Mouse (Mus musculus): ENCODE measurements at regions not wholly inside any gene's neighbourhood (a gene's known extent, or its start where the extent isn't known, plus 50 kb on each side); places are given as distances from the start of the nearest gene placed in this dataset.
"Not testable (repeated sequence)": the region's sequence is repeated elsewhere in the genome, so short reads cannot be mapped to it uniquely, and the experiment has no call there.

DNA sequence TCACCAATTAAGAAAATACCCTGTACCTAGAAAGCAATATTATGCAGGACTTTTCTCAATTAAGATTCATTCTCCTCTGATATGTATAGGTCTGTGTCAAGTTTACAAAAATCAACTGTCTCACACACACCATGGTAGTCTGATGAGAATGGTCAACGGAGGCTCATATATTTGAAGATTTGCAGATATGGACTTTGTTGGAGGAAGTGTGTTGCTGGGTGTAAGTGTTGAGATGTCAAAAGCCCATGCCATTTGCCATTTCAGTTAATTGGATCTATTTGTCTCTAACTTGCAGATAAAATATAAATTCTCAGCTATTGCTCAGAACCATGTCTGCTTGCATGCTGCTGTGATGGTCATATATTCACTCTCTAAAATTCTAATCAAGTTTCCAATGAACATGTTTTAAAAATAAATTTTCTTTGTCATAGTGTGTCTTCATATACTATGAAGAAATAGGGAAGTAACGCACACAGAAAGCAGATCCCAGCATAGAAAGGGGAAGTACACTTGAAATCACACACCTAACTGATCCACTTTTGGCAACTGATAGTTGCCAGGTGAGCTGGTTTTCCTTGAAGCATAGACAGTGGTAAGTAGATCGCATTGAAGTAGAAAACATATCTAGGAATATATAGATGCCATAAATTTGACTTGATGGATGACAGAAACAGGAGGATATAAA lies 326.4 kb downstream of the Gm11232 start:
- intact Hi-C loops (cut with DNase I): no loop called here
- DNase-seq (ENCODE audit: low spot score in 2 of 2): no peak

GRCm38 (mm10) chr4:71422121-71422520 lies 335.6 kb downstream of the Gm11232 start:
- DNase-seq (ENCODE audit: low spot score in 2 of 2); intact Hi-C loops (cut with DNase I): not testable (repeated sequence)

DNA sequence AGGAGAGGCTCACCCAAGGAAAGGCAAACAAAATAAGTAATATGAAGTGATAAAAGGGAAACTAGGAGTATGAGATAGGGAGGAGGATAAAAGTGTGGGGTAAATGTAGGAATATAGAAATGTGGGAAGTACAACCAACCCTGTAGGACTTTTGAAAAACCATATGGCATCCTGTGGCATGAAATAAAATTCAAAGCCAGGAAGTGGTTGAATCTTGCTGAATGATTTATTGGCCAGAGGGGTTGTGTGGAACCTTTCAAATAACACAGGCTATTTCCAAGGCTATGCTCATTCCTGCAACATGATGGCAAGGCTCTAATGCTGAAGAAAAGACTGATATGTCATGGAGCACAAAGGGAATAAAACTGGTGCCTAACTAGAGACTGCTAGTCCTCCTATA lies 347.9 kb downstream of the Gm11232 start:
- no peak for DNase-seq (ENCODE audit: low spot score in 2 of 2)
- intact Hi-C loops (cut with DNase I): no loop called here

GRCm38 (mm10) chr4:71390444-71390843 lies 367.3 kb downstream of the Gm11232 start:
- DNase-seq (ENCODE audit: low spot score in 2 of 2): no peak
- intact Hi-C loops (cut with DNase I): no loop called here

- DNase-seq (ENCODE audit: low spot score in 2 of 2): no peak
- intact Hi-C loops (cut with DNase I): no loop called here
These were observed 388.5 kb downstream of the Gm11232 start for GRCm38 (mm10) chr4:71369276-71369675.

GRCm38 (mm10) chr4:71363761-71364160 lies 394.0 kb downstream of the Gm11232 start:
- intact Hi-C loops (cut with DNase I): no loop called here
- no peak for DNase-seq (ENCODE audit: low spot score in 2 of 2)

- intact Hi-C loops (cut with DNase I): no loop called here
- no peak for DNase-seq (ENCODE audit: low spot score in 2 of 2)
These were observed 400.1 kb downstream of the Gm11232 start for GRCm38 (mm10) chr4:71357626-71358025.

DNA sequence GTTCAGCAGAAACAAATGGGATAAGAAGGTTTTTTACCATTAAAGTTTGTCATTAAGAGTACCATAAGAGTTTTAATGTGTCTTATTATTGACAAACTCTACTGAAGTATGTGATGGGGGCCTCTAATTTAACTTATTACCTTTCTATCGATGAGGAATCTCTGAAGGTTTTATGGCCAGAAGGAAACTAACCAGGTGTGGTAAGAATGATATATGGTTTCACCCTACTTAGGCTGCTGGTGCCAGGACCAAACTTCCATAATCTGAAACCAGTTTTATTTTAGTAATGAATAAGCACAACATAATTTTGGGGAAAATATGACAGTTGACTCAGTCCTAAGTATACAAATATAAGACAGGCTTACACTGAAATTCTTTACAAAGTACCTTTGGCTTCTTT lies 401.1 kb downstream of the Gm11232 start:
- intact Hi-C loops (cut with DNase I): no loop called here

GRCm38 (mm10) chr4:71356310-71356709 lies 401.5 kb downstream of the Gm11232 start:
- no peak for DNase-seq (ENCODE audit: low spot score in 2 of 2)
- intact Hi-C loops (cut with DNase I): no loop called here

More for the DNA sequence above, 401.1 kb downstream of the Gm11232 start:
- DNase-seq (ENCODE audit: low spot score in 2 of 2): no peak

DNA sequence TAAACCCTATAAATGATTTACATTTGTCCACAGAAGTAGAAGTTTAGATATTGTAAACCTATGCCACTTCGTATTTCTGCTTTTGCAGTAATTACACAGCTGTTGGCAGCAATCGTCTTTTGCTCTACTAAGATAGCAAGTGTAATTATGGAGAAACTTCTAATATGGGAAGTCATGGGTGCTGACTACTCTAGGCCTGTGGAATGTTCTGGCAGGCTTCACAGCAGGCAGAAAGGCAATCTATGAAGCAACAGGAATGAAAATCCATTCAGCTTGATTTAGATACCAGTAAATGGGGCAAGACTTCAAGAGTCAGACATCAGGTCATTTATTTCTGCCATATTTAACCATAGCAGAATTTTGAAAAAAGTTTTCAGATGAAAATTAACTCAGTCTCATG lies 405.9 kb downstream of the Gm11232 start:
- intact Hi-C loops (cut with DNase I): no loop called here

GRCm38 (mm10) chr4:71343068-71343467 lies 414.7 kb downstream of the Gm11232 start:
- intact Hi-C loops (cut with DNase I): no loop called here
- DNase-seq (ENCODE audit: low spot score in 2 of 2): no peak

More for the DNA sequence above, 405.9 kb downstream of the Gm11232 start:
- no peak for DNase-seq (ENCODE audit: low spot score in 2 of 2)

DNA sequence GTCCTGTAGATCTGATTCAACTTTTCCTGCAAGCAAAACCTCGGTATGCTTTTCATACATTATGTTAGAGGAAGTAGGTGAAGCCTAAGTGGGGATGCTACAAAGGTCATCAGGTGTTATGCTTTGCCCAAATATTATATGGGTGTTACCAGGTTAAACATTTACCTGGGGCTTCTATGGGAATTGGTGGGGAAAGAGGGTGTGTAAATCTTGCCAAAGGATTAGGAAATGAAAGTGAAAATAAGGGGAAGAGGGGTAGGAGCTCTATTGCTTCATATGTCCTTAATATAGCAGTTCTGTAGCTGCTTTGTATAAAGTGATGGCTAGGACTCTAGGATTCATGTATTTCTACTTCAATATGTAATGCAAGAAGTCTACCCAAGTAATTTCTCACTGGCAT lies 419.2 kb downstream of the Gm11232 start:
- intact Hi-C loops (cut with DNase I): no loop called here
- no peak for DNase-seq (ENCODE audit: low spot score in 2 of 2)

DNA sequence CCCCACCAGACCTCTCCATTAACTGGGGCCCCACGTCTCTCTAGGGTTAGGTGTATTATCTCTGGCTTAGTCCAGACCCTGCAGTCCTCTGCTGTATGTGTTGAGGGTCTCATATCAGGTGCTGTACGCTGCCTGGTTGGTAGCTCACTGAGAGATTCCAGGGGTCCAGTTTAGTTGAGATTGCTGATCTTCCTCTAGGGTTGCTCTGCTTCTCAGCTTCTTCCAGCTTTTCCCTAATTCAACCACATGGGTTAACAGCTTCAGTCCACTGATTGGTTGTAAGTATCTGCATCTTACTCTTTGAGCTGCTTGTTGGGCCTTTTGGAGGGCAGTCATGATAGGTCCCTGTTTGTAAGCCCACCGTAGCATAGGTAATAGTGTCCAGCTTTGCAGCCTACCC lies 425.1 kb downstream of the Gm11232 start:
- intact Hi-C loops (cut with DNase I): no loop called here
- no peak for DNase-seq (ENCODE audit: low spot score in 2 of 2)

GRCm38 (mm10) chr4:71332018-71332417 lies 425.7 kb downstream of the Gm11232 start:
- intact Hi-C loops (cut with DNase I): no loop called here

GRCm38 (mm10) chr4:71316605-71317004 lies 441.2 kb downstream of the Gm11232 start:
- no peak for DNase-seq (ENCODE audit: low spot score in 2 of 2)
- intact Hi-C loops (cut with DNase I): no loop called here

More at GRCm38 (mm10) chr4:71332018-71332417, 425.7 kb downstream of the Gm11232 start:
- DNase-seq (ENCODE audit: low spot score in 2 of 2): no peak

DNA sequence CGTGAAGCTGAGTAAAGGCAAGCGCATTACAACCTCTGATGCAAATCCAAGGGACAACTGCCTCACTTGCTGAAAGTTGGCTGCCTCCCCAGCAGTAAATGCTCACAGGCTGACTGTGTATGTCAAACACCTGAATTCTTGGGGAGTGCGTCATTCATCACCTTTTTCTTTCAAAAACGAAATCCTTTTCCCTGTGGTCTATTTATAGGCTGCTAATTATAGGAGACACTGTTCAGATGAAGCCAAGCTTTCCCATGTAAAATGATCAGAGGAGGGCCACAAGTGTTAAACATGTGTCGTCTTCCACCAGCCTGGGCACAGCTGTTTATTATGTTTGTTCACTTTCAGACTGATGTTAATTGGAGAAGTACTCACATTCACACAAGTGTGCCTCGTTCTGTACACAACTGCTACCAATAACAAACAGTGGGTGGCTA lies 450.6 kb downstream of the Gm11232 start:
- DNase-seq (ENCODE audit: low spot score in 2 of 2): no peak
- intact Hi-C loops (cut with DNase I): no loop called here

DNA sequence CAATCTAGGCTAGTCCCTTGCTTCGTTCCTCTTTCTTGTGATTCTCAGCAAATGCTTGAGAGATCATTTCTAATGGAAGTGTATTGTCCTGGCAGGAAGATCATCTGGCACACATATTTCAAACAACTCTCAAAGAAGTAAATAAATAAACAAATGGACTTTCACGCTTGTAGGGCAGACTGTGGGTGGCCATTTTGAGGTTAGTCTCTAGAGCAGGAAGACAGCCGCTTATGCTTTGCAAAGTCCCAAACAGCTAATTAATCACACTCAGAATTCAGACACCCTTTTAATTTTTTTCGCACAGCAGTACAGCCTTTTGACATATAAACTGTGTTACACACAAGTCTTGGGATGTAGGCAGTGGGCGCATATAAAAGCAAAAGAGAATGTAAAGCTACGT lies 451.1 kb downstream of the Gm11232 start:
- DNase-seq (ENCODE audit: low spot score in 2 of 2): no peak
- intact Hi-C loops (cut with DNase I): no loop called here

GRCm38 (mm10) chr4:71295716-71296115 lies 462.0 kb downstream of the Gm11232 start:
- DNase-seq (ENCODE audit: low spot score in 2 of 2); intact Hi-C loops (cut with DNase I): not testable (repeated sequence)

GRCm38 (mm10) chr4:71291741-71292149 lies 466.0 kb downstream of the Gm11232 start:
- intact Hi-C loops (cut with DNase I): no loop called here
- DNase-seq (ENCODE audit: low spot score in 2 of 2): no peak

DNA sequence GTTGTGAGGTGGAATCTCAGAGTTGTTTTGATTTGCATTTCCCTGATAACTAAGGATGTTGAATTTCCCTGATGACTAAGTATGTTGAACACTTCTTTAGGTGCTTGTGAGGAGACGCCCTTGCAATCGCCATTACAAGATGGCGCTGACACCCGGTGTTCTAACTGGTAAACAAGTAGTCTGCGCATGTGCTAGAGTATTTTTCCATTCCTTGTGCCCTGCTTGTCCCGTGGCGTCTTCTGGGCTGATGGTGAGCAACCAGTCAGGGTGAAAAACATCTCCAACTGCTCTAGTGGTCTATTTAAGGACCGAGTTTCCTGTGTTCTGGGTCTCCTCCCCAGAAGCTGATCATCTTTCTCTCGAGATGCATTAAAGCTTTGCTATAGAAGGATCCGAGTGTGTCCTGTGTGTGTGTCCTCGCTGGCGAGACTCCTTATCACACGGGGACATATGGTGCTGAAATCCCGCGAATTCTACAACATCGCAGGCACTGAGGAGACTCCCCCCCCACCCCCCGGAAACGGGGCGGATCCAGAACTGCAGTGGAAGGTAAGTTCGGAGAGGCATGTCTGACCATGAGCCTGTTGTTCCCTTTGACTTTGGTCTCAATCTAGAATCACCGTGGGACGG lies 466.5 kb downstream of the Gm11232 start:
- peak in 1 of 2 experiments; percentile 3 for DNase-seq (ENCODE audit: low spot score in 2 of 2)
- intact Hi-C loops (cut with DNase I): not testable (repeated sequence)

DNA sequence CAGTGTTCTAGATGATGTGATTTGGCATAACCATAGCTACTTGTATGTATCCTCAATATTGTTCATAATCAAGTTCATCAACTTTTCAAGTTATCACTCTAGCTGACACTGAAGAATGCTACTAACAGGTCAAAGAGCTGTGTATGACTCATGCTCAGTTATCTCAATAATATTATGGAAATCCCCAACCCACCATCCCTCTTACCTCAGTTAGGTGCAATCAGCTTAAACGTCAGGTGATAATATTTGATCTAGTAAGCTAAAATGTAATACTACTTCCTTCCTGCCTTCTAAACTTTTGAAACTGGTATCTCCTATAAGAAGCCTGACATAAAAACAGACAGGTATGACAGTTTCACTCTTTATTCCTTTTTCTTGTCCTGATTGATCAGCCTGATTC lies 474.6 kb downstream of the Gm11232 start:
- no peak for DNase-seq (ENCODE audit: low spot score in 2 of 2)
- intact Hi-C loops (cut with DNase I): no loop called here
